Mouse (Mus musculus) liver, embryonic 13.5 days (tissue): ENCODE results near the gene AB124611. TPM values are rescaled to one million over a fixed set of nuclear protein-coding genes. Genes with fewer than 3 reads are reported as not detected.

ENCODE experiments used
- ATAC-seq: fragments of 200-750 bp; cut with Nextera tagmentation; 2 replicates; pipeline ENCODE4 v1.8.0; 2017; ENCODE audit warnings: low read depth, mild to moderate bottlenecking, moderate number of reproducible peaks, moderate library complexity
- DNase-seq: peaks from one replicate; pipeline ENCODE4 v3.0.0; 2022
- H3K27ac ChIP-seq: fragments of 300-500 bp; sonication (generic); 2 replicates; pipeline ENCODE4 v1.5.1; 2015; ENCODE audit warnings: moderate library complexity, mild to moderate bottlenecking, inconsistent platforms
- H3K27me3 ChIP-seq: fragments of 300-500 bp; sonication (generic); 2 replicates; pipeline ENCODE4 v1.6.1; 2015; ENCODE audit warnings: mild to moderate bottlenecking, inconsistent platforms
- H3K36me3 ChIP-seq: fragments of 300-500 bp; sonication (generic); 2 replicates; pipeline ENCODE4 v1.6.1; 2015; ENCODE audit warnings: mild to moderate bottlenecking, inconsistent platforms
- H3K4me1 ChIP-seq: fragments of 300-500 bp; sonication (generic); replicated peaks from 2 replicates; pipeline ENCODE4 v1.6.1; 2015; ENCODE audit warnings: inconsistent platforms
- H3K4me2 ChIP-seq: fragments of 300-500 bp; sonication (generic); 2 replicates; pipeline ENCODE4 v1.6.1; 2015; ENCODE audit warnings: inconsistent platforms, mild to moderate bottlenecking, moderate library complexity
- H3K4me3 ChIP-seq: fragments of 300-500 bp; sonication (generic); replicated peaks from 2 replicates; pipeline ENCODE4 v1.5.1; 2015; ENCODE audit warnings: mild to moderate bottlenecking, inconsistent platforms
- H3K9ac ChIP-seq: fragments of 300-500 bp; sonication (generic); 2 replicates; pipeline ENCODE4 v1.6.1; 2015; ENCODE audit warnings: mild to moderate bottlenecking, inconsistent platforms
- H3K9me3 ChIP-seq: fragments of 300-500 bp; sonication (generic); replicated peaks from 2 replicates; pipeline ENCODE4 v1.6.1; 2016; ENCODE audit warnings: inconsistent platforms
- WGBS: fragments of 180-500 bp; shearing (Covaris S2); methylation state at CpG from one replicate; pipeline ENCODE4 v1.1.7; 2015; ENCODE audit not compliant: insufficient replicate concordance; 5-methylcytosine and 5-hydroxymethylcytosine counted together
- polyA plus RNA-seq: library from polyadenylated mRNA; unstranded; fragments of >200 nt; fragmentation: Nextera tagmentation; extraction: Ambion mirVana; gene quantifications from 2 replicates; pipeline ENCODE4 v1.2.1, GENCODE M21; 2015

The AB124611 gene
- polyA plus RNA-seq, 1 experiment from 2014 or later, result 4.1 TPM

GRCm38 (mm10) chr9:21546789-21547074 lies 20.8 kb downstream of the AB124611 start, which contains the start of gene Carm1:
TSS of gene Carm1 (plus strand) at chr9:21546894.
- Histone ChIP-seq H3K27ac (peak within 1 kb of the TSS; percentile 95), H3K4me2 (peak within 1 kb of the TSS; percentile 89), H3K9me3 (no peaks in the 10 kb centered on the region), H3K4me3 (peak within 1 kb of the TSS; percentile 85), H3K4me1 (peaks cover 49% of the 10 kb centered on the region), H3K27me3 (no peaks in the 10 kb centered on the region), H3K36me3 (peaks cover 22% of the 10 kb centered on the region), H3K9ac (peak within 1 kb of the TSS; percentile 98)
- ATAC-seq (no peak), DNase-seq (no peak)
- 0% methylated on average over 26 of the region's 52 CpGs for WGBS

DNA sequence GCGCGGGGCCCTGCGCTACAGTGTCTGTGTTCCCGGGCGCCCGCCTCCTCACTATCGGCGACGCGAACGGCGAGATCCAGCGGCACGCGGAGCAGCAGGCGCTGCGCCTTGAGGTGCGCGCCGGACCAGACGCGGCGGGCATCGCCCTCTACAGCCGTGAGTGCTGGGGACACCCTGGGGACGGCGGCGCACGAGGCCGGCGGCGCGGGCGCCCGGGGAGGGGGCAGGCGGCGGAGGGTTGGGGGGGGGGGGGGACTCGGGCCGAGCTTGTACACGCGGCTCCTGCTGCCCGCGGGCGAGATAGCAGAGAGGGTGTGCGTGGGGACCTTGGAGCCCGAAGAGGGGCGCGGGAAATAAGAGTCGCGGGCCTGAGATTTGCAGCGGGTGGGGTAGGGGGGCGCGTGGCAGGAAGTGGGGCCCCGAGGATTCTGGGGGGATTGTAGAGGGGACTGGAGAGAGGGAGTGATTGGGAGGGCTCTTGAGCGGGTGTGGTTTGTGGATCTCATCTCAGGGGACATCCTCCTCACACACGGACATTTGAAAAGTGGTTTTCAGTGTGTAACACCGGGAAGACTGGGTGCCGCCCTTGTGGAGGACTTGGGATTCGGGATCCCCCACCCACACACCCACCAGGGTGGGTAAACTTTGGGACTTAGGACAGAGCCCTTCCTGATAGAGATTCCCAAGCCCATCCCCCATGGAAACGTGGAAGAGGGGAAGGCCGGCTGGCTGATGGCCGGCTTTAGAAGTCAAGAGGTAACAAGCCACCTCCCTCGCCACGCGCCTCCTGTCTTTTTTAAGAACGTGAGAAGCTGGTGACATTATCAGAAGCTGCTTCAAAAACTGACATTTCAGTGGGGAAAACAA lies 21.3 kb downstream of the AB124611 start:
- H3K9me3 ChIP-seq, result no peaks in the 10 kb centered on the region
- H3K27me3 ChIP-seq, result no peaks in the 10 kb centered on the region
- under 1% methylated on average over 58 of the region's 66 CpGs for WGBS
- peak overlapping the region; percentile 89 for H3K4me2 ChIP-seq
- peak overlapping the region; percentile 95 for H3K27ac ChIP-seq
- H3K4me1 ChIP-seq, result peaks cover 51% of the 10 kb centered on the region
- ATAC-seq (peak; percentile 25), DNase-seq (peak; percentile 59)
- H3K36me3 ChIP-seq, result peaks cover 25% of the 10 kb centered on the region
- H3K9ac ChIP-seq, result peak overlapping the region; percentile 98
- peak overlapping the region; percentile 85 for H3K4me3 ChIP-seq

DNA sequence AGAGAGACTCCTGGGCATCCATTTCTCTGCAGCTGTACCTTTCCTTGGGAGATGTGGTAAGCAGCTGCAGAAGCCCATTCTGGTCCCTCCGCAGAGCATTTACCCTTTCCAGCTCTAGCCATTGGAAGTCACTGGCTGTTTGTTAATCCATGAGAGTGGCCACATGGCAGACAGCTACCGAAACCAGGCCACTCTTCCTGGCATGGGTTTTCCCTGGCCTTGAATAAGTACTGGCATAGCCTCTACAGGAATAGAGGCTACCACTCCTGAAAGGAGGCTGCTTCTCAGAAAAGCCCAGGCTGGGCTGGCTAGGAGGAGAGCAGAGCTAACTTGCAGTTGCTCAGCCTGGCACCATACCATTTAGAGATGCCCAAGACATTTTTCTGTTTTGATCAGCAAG lies 25.1 kb downstream of the AB124611 start:
- 94% methylated on average over 2 of the region's 2 CpGs for WGBS
- H3K27ac ChIP-seq, result no peak overlapping the region; the same call in none of the 2 replicates
- H3K4me2 ChIP-seq, result no peak overlapping the region
- H3K4me1 ChIP-seq, result peaks cover 66% of the 10 kb centered on the region
- no peak for DNase-seq
- no peaks in the 10 kb centered on the region for H3K9me3 ChIP-seq
- peaks cover 29% of the 10 kb centered on the region for H3K36me3 ChIP-seq
- no peak overlapping the region for H3K4me3 ChIP-seq
- no peak for ATAC-seq
- H3K9ac ChIP-seq, result 0 out of 2 replicates have a peak overlapping the region, but pooled peaks have one; percentile 23
- no peaks in the 10 kb centered on the region for H3K27me3 ChIP-seq

GRCm38 (mm10) chr9:21553607-21554273 lies 27.8 kb downstream of the AB124611 start:
- WGBS, result 81% methylated on average over 6 of the region's 6 CpGs
- peaks cover 30% of the 10 kb centered on the region for H3K36me3 ChIP-seq
- H3K4me2 ChIP-seq, result no peak overlapping the region
- H3K27me3 ChIP-seq, result no peaks in the 10 kb centered on the region
- H3K27ac ChIP-seq, result peak overlapping the region; percentile 89
- peaks cover 80% of the 10 kb centered on the region for H3K4me1 ChIP-seq
- no peak for ATAC-seq
- H3K4me3 ChIP-seq, result no peak overlapping the region
- DNase-seq, result no peak
- no peaks in the 10 kb centered on the region for H3K9me3 ChIP-seq
- no peak overlapping the region for H3K9ac ChIP-seq

GRCm38 (mm10) chr9:21555198-21555742 lies 29.3 kb downstream of the AB124611 start:
- peak; percentile 50 for ATAC-seq
- H3K9me3 ChIP-seq, result no peaks in the 10 kb centered on the region
- peak overlapping the region; percentile 27; the same call in 1 of the 2 replicates for H3K9ac ChIP-seq
- WGBS, result 59% methylated on average over 6 of the region's 6 CpGs
- H3K27ac ChIP-seq, result peak overlapping the region; percentile 89
- H3K4me2 ChIP-seq, result peak overlapping the region; percentile 3; the same call in 1 of the 2 replicates
- H3K4me3 ChIP-seq, result no peak overlapping the region
- peaks cover 86% of the 10 kb centered on the region for H3K4me1 ChIP-seq
- DNase-seq, result peak; percentile 24
- no peaks in the 10 kb centered on the region for H3K27me3 ChIP-seq
- peaks cover 23% of the 10 kb centered on the region for H3K36me3 ChIP-seq

DNA sequence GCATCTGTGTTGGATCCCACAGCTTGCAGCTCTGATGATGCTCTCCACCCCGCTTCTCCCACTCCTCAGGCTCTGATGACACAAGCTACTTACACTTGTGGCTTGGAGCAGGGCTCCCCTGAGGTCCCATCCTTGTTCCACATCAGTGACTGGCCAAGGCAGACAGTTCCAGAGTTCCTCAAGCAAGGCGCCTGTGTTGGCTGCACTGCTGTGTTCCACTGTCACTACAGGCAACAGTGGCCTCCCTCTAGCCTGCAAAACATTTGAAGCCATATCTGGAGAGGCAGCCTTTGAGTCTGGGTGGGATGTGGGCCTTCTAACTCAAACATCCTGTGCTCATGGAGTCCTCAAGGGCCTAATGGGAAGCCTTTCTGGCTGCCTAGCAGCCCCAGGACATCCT lies 31.0 kb downstream of the AB124611 start:
- H3K4me1 ChIP-seq, result peaks cover 84% of the 10 kb centered on the region
- ATAC-seq, result no peak
- H3K36me3 ChIP-seq, result peaks cover 18% of the 10 kb centered on the region
- no peak overlapping the region for H3K4me3 ChIP-seq
- H3K27me3 ChIP-seq, result no peaks in the 10 kb centered on the region
- H3K27ac ChIP-seq, result peak overlapping the region; percentile 96
- DNase-seq, result no peak
- WGBS, result 89% methylated on average over 2 of the region's 2 CpGs
- peak overlapping the region; percentile 67; the same call in 1 of the 2 replicates for H3K4me2 ChIP-seq
- peak overlapping the region; percentile 65 for H3K9ac ChIP-seq
- H3K9me3 ChIP-seq, result no peaks in the 10 kb centered on the region

- peak overlapping the region; percentile 96 for H3K27ac ChIP-seq
- peaks cover 20% of the 10 kb centered on the region for H3K36me3 ChIP-seq
- H3K9ac ChIP-seq, result peak overlapping the region; percentile 65
- H3K9me3 ChIP-seq, result no peaks in the 10 kb centered on the region
- H3K4me3 ChIP-seq, result no peak overlapping the region
- H3K27me3 ChIP-seq, result no peaks in the 10 kb centered on the region
- no peak for ATAC-seq
- WGBS, result 79% methylated on average over 2 of the region's 2 CpGs
- H3K4me1 ChIP-seq, result peaks cover 84% of the 10 kb centered on the region
- DNase-seq, result no peak
- peak overlapping the region; percentile 67 for H3K4me2 ChIP-seq
Observed at GRCm38 (mm10) chr9:21557556-21557955, 31.6 kb downstream of the AB124611 start.

DNA sequence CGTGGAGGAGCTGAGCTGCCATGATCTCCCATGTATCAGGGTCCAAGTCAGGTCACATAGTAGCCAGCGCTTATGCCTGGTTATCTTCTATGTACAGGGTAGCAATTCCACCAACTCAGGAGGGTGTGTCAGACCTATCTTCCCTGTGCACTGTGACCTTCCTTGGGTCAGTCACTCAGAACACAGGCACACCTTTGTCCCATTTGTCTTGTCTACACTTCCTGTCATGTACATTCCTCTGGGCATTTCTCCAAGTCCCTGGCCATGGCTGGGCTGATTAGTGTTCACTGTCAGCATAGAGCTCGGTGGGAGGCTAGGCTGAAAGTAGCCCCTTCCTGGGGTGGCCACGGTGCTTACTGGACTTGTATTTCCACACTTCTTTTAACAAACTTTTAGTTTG lies 32.4 kb downstream of the AB124611 start:
- Histone ChIP-seq H3K27ac (peak overlapping the region; percentile 96), H3K4me3 (peak overlapping the region; percentile 26), H3K4me1 (peaks cover 82% of the 10 kb centered on the region), H3K9me3 (no peaks in the 10 kb centered on the region), H3K4me2 (peak overlapping the region; percentile 67), H3K36me3 (peaks cover 21% of the 10 kb centered on the region), H3K27me3 (no peaks in the 10 kb centered on the region), H3K9ac (peak overlapping the region; percentile 65)
- ATAC-seq, result peak; percentile 99
- 21% methylated on average over 4 of the region's 4 CpGs for WGBS
- DNase-seq, result peak; percentile 79

- H3K36me3 ChIP-seq, result peaks cover 21% of the 10 kb centered on the region
- no peak for ATAC-seq
- 0 out of 2 replicates have a peak overlapping the region, but pooled peaks have one; percentile 26 for H3K4me3 ChIP-seq
- H3K27ac ChIP-seq, result peak overlapping the region; percentile 96
- H3K9me3 ChIP-seq, result no peaks in the 10 kb centered on the region
- DNase-seq, result no peak
- peaks cover 77% of the 10 kb centered on the region for H3K4me1 ChIP-seq
- H3K9ac ChIP-seq, result peak overlapping the region; percentile 65
- H3K27me3 ChIP-seq, result no peaks in the 10 kb centered on the region
- peak overlapping the region; percentile 67 for H3K4me2 ChIP-seq
- WGBS, result 80% methylated on average over 3 of the region's 3 CpGs
Observed at GRCm38 (mm10) chr9:21559151-21559550, 33.2 kb downstream of the AB124611 start.

DNA sequence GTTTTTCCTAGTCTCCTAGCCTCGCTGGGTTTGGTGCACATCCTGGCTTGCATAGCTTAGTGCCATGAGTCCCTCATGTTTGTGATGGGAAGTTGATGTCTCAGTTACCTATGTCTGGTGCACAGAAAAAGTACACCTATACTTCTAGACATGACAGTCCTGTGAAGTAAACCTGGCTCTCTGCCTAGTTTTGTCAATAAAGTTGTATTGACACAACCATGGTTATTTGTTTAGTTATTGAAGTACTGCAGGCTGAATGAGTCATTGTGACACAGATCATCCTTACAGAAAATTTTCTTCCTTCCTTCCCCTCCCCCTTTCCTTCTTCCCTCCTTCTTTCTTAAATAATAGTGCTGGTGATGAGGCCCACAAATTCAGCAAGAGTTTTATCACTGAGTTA lies 38.4 kb downstream of the AB124611 start:
- Histone ChIP-seq H3K27ac (peak overlapping the region; percentile 80), H3K27me3 (no peaks in the 10 kb centered on the region), H3K4me2 (no peak overlapping the region; the same call in 1 of the 2 replicates), H3K9me3 (no peaks in the 10 kb centered on the region), H3K4me1 (peaks cover 67% of the 10 kb centered on the region), H3K9ac (peak overlapping the region; percentile 45; the same call in 1 of the 2 replicates), H3K36me3 (peaks cover 25% of the 10 kb centered on the region), H3K4me3 (no peak overlapping the region)
- ATAC-seq (no peak), DNase-seq (no peak)
- WGBS, result 76% methylated on average over 1 of the region's 1 CpGs

- DNase-seq (no peak), ATAC-seq (peak; percentile 76)
- Histone ChIP-seq H3K27ac (peak overlapping the region; percentile 80), H3K9ac (peak overlapping the region; percentile 45), H3K4me3 (no peak overlapping the region), H3K9me3 (no peaks in the 10 kb centered on the region), H3K4me1 (peaks cover 60% of the 10 kb centered on the region), H3K36me3 (peaks cover 32% of the 10 kb centered on the region), H3K27me3 (no peaks in the 10 kb centered on the region), H3K4me2 (peak overlapping the region; percentile 30)
- WGBS, result 44% methylated on average over 4 of the region's 4 CpGs
Observed at GRCm38 (mm10) chr9:21565004-21565586, 39.1 kb downstream of the AB124611 start.
